Mouse (Mus musculus) thymus, postnatal 10 days (tissue): Measurements from ENCODE around the gene Gm11213.

Experiments used
- DNase-seq, 2 experiments: peaks; one replicate each; pipeline ENCODE4 v3.0.0; 2021; ENCODE audit warnings: low spot score in 2 of 2

Gene Gm11213

DNA sequence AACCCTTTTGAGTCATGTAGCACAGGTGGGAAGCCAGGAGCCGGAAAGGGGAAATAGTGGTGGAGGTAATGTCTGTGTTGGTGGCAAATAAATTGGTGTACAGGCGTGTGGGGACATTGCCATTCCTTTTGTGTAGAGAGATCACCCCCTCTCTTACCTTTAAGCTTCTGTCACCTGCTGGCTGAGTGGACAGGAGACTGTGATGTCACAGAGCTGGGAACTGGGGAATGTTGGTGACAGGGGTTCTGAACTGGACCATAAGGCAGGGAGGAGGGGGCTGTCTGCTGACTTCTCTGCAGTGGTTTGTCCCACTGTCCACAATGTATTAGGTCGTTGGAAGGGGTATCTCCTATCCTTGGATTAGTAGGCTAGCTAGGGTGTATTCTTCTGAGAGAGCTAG is at the start of gene Gm11213:
TSS of gene Gm11213 (minus strand) at position 317 of the 400 bp plus-strand sequence.
- no peak for DNase-seq

- DNase-seq: no peak
Observed at GRCm38 (mm10) chr4:63654381-63654780, 49.3 kb upstream of the Gm11213 start.

GRCm38 (mm10) chr4:63643956-63644726 is 39.1 kb upstream of the Gm11213 start:
- DNase-seq: no peak

GRCm38 (mm10) chr4:63639842-63640241 is 34.8 kb upstream of the Gm11213 start:
- DNase-seq: no peak

- no peak for DNase-seq
Observed at GRCm38 (mm10) chr4:63638603-63639002, 33.5 kb upstream of the Gm11213 start.

DNA sequence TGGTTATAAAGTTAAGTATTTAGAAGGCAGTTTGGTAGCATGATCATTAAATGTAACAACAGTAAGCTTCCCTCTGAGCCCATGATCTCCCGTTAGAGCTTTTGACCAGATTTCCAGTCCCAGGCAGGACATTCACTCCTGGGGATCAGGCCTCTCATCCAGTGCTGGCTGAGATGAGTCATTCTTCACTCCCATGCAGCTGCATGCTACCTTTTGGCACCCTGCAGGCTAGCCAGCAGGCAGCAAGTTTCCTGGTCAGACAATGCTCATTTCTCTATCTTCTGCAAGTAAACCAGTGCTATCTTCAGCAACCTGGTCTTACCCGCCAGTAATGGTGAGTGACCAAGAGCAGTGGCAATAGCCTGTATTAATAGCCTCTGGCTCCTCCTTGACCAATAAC is 28.1 kb upstream of the Gm11213 start:
- DNase-seq: no peak

DNA sequence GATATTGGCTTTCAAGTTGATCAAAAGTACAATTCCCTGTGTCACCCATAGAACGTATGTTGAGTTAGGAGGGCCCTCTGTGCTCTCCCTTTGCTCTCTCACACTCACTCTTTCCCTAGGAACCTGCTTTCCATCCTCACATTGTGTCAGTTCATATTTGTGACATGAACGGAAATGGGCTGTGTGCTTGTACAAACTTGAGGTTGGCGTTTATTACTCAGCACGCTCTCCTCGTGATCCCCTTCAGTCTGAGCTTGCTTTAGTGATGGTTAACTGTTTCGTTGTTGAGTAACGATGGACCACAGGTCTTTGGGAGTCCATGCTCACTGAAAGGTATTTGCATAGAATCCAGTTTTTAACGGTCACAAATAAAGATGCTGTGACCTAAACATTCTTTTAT is 22.1 kb upstream of the Gm11213 start:
- no peak for DNase-seq

- no peak for DNase-seq
Observed at GRCm38 (mm10) chr4:63625563-63626080, 20.6 kb upstream of the Gm11213 start.

DNA sequence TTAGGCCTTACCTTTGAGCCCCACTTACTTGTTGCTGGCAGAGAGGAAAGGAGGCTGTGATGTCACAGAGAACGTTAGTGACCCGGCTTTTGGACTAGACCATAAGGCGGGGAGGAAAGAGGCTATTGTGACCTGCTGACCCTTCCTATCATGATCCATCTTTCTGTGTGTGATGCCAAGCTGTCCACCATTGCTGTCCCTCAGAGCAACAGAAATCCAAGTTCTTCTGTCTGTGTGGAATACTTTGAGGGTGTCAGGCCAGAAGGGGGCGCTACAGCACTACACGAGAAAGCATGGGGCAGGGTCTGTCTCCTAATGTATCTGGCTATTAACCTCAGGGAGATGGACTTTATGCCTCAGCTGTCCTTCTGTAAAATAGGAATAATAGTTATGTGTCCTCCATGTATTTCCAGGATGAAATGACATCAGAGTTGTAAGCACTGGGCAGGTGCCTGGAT is 17.3 kb upstream of the Gm11213 start, which contains the start of gene Tex48:
TSS of gene Tex48 (minus strand) at position 51 of the 458 bp plus-strand sequence.
- DNase-seq: peak in 1 of 2 experiments; percentile 37

GRCm38 (mm10) chr4:63621861-63622260 is 16.8 kb upstream of the Gm11213 start:
- no peak for DNase-seq

DNA sequence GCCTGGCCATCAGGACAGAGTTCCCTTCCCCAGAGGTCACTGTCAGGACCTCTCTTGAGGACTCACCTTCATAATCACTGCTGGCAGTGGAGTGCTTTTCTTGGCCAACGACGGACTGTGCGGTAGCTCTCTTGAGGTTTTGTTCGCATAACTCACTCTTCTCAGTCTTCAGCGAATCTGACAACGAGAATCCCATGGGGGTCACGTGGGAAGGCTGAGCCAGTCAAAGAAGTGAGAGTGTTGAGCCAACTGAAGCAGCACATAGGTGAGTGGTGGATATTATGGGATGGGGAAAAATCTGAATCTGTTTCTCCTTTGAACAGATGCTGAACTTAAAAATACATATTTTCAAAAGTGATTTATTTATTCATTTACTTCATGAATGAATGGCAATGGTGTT is 3.3 kb upstream of the Gm11213 start:
- no peak for DNase-seq

GRCm38 (mm10) chr4:63605968-63606367 is 907 bp upstream of the Gm11213 start:
- DNase-seq: no peak

GRCm38 (mm10) chr4:63605545-63605944 is 484 bp upstream of the Gm11213 start:
- no peak for DNase-seq

DNA sequence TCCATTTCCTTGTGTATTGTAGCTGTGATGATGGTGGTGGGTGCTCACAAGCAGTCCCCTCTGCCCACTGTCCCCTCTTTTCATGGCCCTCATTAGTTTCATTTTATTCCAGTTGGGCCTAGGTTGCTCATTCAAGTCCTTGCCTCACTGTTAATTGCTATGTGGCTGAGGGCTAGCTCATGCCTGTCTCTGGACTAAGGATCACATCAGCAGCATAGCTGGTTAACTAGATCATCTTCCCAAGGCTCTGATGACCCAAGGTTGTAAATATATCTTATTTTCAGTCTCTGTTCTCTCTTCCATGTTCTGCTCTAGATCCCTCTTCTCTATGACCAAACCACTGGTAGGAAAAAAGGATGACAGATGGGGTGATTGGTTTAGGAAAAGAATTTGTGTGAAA is 3.8 kb downstream of the Gm11213 start:
- no peak for DNase-seq

- DNase-seq: no peak
Observed at GRCm38 (mm10) chr4:63600786-63601185, 4.3 kb downstream of the Gm11213 start.

DNA sequence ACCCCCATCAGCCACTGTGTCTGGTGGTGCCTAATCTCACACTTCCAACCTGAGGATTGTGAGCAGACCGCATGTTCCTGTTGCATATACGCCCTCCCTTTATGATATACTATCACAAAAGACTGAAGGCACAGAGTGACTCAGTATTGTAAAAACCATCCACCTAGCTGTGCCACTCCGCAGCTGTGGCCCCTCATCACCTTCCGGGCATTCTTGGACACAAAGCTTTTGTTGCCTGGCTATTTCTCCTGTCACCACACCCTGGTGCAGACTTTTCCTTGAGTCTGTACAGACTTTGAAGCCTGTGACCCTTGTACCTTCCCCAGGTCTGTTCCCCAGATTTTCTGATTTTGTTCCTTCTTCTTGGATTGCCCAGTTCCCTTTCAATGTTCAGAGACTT is 9.1 kb downstream of the Gm11213 start:
- no peak for DNase-seq

DNA sequence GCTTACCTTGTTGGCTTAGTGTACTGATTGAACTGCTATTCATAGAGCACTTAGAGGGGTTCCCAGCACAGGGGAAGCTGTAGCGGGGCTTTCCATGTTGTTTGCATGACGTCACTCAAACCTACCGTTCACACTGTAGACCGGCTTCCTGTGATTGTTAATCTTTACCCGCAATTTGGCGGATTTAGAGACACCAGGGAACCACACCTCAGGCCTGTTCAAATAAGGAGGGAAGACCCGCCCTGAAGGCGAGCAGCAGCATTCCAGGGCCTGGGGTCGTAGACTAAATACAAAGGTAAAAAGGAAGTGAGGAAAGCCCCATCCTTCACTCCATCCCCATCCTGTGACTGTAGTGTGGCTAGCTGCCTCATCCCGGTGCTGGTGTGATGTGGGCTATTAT is 9.8 kb downstream of the Gm11213 start:
- DNase-seq: no peak

- DNase-seq: no peak
Observed at GRCm38 (mm10) chr4:63594459-63595110, 10.5 kb downstream of the Gm11213 start.

GRCm38 (mm10) chr4:63590538-63590937 is 14.5 kb downstream of the Gm11213 start:
- DNase-seq: no peak

DNA sequence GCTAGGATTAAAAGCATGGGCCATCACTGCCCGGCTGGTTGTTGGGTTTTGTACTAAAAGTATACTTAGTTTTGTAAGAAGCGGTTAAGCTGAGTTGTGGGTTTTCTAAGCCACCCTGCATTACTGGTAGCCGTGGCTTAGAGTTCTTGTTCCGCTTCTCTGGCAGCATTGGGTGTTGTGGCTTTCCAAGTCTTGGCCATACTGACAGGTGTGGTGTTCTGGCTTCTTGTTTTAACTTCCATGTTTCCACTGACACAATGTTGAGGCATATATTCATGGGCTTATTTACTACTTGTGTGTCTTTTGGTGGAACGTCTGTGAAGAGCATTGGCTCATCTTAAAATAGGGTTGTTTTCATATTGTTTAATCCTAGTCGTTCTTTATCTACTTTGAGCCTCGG is 15.1 kb downstream of the Gm11213 start:
- no peak for DNase-seq

- no peak for DNase-seq
Observed at GRCm38 (mm10) chr4:63586240-63586639, 18.8 kb downstream of the Gm11213 start.

GRCm38 (mm10) chr4:63585216-63585615 is 19.8 kb downstream of the Gm11213 start:
- no peak for DNase-seq

GRCm38 (mm10) chr4:63582580-63582979 is 22.5 kb downstream of the Gm11213 start:
- DNase-seq: no peak
